Mouse (Mus musculus): ENCODE measurements around the gene Arhgap23.

Arhgap23 gene

DNA sequence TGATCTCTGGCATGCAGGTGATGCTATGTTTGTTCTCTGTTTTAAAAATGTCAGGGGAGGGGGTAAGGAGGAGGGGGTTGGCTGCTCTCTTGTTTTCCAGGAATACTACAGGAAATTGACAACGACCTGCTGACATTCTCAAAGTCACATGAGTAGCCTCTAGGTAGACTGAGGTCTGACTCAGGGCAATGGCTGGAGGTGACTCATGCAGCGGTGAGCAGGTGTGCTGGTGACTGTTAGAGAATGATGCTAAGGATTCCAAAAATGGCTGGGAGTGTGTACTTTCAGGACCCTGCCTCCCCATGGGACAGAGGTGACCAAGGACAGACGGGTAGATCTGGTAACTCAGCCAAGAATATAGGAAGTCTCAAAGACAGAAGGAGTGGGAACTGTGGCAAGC, 92.9 kb downstream of the Arhgap23 start:
- DNase-seq: no peak

DNA sequence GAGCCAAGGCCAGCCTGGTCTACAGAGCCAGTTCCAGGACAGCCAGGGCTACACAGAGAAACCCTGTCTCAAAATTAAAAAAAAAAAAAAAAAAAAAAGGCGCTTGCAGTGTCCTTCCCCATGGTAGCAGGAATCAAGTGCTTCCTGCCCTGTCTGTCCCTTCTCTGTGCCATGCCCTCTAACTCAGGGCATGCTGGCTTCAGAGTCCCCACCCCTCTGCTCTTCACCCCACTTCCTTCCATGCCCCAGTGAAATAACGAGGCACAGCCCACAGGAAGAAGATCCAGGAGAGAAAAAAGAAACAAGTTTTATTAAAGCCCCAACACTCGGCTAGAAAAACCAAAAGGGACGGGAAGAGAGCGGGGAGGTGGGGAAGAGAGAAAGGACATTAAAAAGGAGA, 93.7 kb downstream of the Arhgap23 start:
- DNase-seq: no peak

DNA sequence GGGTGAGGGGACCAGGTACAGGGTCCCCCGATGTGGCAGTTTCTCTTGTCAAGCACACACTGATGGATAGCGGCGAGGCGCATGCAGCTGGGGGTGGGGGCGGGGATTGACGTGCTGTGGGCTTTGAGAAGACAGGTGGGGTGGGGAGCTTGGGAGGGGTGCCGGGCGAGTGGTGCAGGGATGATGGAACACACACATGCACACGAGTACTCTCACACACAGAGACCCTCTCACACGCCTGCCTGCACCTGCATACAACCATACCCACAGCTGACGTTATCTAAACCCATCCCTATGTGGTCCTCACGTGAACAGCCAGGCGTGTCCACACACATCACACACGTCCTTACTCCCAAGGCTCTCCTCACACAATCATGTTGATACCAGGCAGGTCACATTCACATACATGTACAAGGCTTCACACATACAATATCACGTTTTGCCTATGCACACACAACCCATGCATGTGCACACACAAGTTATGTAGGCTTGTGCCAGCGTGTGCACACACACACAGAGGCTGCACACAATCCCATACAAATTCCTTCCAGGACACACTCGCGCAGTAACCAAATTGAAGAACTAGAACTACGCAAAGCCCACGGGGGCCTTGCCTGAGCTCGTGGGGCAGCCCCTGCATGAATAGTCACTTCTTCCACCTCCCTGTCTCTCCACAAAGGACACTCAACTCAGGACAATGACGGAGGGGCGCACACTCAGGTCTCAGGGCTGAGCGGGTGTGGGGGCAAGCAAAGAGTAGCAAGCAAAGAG, 94.6 kb downstream of the Arhgap23 start:
- no peak for DNase-seq

DNA sequence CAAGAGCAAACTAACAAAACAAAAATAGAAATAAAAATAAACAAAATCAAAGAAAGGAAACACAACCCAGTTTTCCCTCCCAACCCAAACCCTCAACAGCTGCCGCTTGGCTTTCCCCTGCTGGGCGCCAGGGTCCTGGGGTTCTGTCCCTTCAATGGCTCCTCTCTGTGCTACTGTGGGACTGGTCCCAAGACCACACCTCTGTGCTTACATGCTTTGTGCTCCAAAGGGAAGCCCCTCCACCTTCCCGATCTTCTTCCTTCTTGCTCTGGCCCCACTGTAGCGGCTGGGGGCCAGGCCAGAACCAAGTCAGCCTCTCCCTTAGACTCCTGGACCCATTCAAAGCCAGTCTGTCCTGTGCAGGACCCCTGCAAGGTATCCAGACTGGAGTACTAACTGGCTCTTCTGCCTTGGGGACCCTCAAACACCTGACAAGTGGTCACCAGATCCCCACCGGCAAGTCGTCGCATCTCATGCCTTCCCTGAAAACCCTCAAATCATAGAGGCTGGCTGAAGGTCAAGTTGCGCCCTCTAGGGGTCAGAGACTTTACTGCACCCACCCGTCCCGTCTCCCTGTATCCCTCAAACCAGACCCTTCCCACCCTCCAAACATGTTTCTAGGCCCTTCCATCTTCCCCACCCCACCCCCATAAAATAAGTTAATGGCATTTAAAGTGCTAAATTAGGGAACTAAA, 95.8 kb downstream of the Arhgap23 start:
- DNase-seq: peak; percentile 68

DNA sequence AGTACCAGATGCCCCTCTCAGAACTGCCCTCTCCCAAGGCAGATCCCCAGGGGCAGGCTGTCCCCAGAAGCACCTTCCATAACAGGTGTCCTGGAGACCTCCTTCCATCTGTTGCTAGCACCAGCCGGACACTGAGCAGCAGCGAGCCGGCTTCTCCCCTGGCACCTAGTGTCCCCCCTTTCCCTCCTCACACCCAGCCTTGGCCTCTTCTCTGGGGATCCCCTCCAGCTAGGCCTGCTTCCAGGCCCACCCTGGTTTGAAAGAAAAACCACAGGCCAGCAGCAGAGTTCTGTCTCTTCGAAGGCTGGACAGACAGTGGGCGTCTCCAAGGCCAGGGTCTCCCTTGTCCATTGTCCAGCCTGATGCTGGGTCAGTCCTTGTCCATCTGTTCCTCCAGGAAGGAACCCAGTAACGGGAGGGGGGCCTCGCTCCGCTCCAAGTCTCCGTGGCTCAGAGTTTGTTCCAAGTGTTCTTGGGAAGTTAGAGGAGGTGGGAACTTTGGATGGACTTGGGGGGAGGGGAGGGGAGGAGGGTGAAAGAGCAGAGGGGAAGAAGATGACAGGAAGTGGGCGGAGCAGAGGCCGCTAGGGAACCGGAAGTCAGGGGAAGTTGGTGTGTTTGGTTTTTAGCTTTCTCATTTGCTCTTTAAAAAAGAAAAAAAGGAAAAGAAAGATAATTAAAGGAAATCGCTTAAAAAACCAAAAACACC, 96.5 kb downstream of the Arhgap23 start:
- peak; percentile 43 for DNase-seq

DNA sequence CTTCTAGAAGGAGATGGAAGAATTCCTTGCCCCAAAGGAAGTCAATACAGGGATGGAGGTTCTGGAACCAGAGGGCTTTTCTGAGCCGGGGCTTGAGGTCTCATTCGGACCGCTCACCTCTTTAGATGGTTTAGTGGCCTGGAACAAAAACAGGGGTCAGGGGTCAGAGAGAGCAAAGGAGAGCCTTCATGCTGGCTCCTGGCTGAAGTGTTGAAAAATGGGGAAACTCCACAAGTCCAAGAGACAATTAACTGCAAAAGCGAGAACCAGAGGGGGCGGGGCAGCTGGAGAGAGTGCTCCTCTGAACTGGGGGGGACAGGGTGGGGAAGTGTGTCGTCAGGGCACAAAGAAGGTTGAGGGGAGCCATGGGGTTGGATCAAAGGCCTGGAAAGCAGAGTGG, 97.2 kb downstream of the Arhgap23 start:
- DNase-seq: no peak

DNA sequence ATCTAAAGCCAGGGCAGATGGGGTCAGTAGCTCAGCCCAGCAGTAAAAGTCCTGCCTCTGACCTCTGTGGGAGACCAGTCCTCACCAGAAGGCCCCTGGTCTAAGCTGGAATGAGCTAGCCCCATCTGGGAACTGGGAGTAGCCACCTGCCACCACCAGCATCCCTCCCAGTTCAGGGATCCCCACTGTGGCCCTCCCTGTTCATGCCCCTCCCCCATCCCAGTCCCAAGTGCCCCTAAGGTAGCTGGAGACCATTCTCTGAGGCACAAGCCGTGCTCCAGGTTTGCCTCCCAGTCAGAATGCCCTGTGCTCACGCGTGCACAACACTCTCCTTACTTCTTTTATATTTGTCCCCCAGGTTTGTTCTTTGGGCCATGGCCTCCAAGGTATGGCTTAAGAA, 97.7 kb downstream of the Arhgap23 start:
- DNase-seq: no peak

DNA sequence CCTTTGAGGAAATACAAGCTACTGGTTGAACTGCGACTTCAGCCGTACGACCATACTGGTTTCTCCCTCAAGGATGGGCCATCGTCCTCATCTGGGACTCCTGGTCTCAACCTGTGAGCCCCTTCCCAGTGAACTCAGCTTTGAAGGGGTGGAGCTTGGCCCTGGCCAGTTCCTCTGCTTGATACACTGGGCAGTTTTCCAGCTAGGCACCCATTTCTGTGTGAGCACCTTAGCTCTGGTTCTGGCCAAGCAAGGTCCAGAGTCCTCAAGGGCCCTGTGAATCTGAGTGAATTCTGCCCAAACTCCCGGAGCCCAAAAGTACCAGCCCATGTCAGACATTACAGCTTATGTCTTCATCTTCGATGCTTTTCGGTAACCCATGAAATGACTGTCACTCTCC, 105.2 kb downstream of the Arhgap23 start:
- no peak for DNase-seq

DNA sequence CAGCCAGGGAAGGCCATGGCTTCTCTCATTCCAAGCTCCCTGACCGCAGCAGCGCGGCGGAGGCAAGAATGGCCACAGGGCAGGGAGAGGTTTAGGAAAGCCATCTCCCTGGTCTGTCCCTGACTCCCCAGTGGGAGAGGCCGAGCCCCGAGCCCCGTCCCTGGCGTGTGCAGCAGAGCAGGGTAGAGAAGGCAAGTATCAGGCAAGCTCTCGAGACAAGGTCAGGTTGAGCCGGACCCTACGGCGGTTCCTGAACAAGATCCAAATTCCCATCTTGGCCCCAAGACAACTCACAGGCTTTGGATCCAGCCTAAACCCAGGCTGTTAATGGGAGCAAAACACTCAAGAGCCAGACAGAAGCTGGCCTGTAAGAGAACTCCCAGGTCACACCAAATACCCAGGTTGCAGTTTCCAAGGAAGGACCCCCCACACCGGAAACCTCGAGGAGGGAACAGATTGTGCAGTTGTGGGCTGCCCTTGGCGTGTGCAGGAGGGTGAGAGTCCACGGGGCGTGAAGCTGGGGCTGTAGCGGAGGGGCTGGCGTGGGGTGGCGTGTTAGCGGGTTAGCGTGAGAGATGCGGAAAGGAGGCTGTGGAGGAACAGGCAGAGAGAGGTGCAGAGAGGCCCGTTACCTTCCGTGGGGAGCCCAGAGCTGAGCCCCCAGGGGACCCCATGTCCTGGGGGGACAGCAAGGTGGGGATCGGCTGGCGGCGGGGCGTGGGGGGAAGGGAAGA, 106.6 kb downstream of the Arhgap23 start:
- no peak for DNase-seq

DNA sequence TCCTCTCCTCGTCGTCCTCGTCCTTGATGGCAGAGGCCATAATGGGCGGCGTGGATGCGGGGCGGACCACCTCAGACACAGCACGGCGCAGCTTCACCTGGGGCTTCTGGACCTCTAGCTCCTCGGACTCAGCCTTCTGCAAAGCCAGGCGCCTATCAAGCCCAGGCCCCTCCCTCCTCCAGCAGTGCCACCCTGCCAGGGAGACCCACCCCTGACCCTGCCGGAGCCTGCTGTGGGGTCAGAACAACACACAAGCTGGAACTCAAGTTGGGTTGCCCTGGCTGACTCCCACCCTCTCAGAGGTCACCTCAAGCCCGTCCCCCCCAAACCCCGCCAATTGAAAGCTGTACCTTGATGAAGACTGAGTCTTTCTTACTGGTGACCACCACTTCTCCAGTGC, 107.8 kb downstream of the Arhgap23 start:
- DNase-seq: no peak

DNA sequence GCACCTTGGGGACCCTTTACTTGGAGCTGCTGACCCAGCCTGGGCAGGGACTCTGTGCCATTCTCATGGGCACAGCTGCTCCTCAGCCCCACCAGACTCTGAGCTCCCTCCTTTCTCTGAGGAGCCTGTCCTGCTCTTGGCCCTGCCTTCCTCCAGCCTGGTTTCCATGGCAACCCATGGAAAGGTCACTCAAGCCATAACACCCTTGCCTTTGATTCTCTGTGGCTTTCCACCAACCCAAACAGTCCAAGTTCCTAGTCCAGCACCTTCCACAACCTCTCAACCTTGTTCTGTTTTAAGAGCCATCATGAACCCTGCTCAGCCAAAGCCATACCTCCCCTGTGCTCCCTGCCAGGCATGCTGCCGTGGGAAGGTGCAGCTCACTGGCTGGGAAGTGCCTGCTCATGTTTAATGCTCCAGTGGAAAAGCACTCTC, 108.5 kb downstream of the Arhgap23 start:
- peak; percentile 68 to 80 for DNase-seq

DNA sequence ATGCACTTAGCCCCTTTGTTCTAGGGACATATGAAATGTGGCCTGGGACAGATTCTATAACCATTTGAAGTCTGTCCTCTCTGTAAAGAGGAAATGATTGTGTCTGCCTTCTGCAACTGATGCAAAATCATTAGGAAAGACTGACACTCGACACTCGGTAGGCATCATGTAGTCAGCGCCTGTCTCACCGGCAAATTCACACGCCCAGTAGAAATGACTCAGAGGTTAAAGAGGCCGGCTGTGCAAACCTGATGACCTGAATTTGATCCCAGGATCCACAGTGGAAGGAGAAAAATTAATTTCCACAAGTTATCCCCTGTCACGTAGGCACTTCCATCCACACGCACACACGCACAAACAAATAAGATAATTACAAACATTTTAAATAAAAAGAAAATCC, 109.0 kb downstream of the Arhgap23 start:
- no peak for DNase-seq

DNA sequence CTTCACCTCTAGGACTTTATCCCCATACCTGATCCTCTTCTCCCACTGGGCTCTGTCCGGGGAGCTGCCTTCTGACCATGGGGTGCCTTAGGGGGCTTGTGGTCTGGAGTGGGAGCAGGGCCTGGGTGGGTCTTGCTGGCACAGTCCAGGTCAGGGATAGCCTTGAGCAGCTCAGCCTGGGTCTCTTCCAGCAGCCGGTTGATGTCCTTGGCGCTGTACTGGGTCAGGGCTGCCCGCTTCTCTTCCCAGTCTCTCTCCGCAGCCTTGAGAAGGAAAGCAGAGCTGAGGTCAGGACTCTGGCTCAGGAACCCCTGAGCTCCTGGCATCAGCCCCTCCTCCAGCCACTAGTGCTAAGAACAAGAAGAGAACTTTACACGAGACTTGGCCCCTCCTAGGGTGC, 110.0 kb downstream of the Arhgap23 start:
- DNase-seq: no peak

DNA sequence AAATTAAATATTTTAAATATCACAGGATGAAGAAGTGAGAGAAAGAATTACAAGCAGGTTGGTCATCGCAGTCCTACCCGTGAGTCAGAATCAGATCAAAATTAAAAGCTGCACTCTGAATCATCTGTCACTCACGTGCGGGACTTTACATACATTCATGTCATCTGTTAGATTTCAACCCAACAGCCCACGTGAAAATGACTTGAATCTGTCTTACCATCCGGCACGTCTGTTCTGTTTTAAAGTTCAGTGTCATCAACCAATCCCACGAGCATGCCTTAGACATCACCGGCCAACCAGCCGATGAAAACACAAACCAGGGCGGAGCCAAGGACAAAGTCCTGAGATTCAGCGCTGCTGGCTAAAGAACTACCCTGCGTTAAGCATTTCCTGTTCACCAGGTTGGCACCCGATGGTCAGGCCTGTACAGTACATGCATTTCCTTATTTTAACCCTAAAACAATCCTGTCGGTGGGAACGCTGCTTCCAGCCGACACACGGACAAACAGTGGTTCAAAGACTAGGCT, 113.0 kb downstream of the Arhgap23 start:
- no peak for DNase-seq

DNA sequence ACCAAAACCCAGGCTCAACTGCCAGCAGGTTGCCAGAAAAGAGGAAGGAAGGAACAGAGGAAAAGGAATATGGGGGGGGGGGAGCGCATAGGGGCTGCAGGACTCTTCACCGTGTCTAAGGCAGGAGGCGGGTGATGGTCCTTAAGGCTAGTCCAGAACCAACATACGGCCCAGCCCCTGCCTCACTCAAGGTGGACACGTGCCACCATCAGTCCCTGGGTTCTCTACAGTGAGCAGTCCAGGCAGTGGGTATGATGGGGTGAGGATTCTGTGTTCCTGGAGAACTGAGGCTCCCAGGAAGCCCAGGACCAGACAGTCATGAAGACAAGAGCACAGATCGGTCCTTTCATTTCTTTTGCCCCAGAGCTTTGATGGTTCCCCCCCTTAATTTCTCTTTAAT, 114.7 kb downstream of the Arhgap23 start:
- no peak for DNase-seq

DNA sequence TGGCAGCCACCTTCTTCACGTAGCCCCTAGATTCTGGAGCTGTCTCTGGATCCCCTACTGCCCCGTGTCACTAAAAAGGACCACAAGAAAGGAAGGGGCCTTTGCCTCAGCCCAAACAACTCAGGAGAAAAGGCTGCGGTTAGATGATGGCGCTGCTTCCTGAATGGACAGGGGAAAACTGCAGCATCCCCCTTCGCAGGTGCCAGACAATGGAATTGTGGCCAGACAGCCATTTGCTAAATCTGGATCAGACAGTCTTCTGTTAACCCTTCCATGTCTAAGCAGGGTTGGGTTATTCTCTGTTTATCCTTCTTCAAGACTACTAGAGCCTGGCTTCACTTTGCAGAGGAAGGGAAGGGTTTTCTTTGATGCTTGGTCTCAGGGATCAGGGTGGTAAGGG, 115.6 kb downstream of the Arhgap23 start:
- no peak for DNase-seq

DNA sequence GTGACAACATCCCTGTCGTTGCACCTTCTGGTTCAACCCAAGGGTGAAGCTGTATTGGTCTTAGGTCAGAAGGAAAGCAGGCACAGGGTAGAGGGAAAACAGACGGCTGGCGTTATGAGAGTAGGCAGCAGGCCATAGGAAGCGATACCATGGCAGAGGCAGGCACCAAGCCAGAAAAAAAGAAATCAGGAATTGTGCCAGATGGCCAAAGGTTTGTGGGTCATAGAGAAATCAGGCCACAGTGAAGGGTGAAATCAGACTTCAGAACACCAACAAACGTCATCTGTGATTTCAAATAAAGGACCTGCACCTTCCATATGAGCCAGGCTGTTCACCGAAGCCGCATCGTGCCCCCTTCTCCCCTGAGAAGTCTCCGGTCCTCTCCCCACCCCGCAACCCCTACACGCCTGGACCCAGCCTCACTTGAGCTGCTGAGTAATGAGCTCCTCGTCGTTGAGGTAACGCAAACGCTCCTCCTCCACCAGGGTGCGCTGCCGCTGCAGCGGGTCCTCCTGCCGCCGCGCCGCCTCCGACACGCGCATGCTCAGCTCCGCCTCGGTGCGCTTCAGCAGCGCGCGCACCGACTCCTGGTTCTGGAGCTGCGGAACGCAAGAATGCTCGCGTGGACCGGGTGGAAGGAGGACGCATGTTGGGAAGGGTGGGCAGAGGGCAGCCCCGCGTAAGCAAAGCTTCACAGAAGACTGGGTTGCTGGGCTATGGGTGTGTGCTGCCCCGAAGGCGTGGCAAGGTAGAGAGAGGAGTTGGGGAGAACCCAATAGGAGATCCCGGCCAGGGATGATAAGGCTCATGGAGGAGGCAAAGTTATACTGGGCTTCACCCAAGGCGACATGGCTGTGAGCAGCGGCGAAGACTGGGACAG, 116.3 kb downstream of the Arhgap23 start:
- peak; percentile 85 to 90 for DNase-seq

DNA sequence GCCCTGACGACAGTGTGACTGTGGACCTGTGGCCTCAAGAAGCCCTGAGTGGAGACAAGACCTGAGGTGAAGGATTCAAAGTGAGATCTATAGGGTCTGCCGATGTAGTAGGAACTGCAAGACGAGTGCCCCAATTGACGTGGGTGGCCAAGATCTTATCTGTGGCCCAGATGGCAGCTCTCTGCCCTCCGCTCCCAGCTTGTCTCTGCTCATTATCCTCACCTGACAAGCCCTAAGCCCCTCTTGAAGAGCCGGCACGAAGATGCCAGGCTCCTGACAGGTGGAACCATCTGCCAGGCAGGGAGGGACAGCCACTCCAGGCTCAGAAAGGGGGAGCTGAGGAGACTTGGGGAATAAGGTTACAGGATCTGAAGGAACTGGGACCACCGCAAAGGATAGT, 117.0 kb downstream of the Arhgap23 start:
- DNase-seq: no peak

DNA sequence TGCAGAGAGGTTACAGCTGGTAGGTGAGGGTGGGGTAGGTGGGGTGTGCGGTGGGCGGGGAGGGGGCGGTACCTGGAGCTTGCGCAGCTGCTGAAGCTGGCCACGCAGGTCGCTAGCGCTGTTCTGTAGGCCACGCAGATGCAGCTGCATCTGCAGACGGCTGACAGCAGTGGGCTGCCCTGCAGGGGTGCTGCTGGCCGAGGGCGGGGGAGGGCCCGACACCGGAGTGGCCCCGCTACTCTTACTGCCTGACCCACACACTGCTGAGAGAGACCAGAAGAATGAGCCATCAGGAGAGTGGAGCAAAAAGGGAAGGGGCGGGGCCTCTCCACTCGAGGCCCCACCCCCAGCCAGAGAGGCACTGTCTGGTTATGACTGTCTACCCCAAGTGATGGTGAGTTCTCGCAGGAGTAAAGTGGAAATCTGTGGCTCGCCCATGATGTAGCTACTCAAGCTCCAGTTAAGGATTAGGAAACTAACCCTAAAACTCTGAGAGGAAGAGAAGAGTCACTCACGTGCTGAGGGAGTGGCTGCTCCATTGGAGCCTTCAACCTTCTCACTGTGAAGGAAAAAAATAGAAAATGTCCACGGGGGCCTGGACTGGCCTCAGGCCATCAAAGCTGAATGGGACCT, 117.7 kb downstream of the Arhgap23 start:
- no peak for DNase-seq

DNA sequence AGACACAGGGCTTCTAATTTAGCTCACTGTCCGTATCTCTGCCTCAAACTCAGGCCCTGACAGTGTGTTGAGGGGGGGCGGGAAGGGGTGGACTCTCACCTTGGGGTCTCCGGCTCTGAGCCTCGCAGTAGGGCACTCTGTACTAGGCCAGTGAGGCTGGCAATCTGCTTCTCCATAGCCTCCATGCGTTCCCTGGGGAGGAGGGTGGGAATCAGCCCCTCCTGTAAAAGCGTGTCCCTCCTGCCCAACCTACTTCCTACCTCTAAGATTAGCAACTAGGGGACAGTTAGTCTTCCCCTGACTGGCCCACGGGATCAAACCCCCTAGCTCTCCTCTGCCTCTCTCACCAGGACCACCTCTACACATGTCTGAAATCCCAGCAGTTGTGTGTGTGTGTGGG, 118.3 kb downstream of the Arhgap23 start:
- DNase-seq: no peak
